Mouse (Mus musculus) central nervous system, embryonic 18 days (tissue): ENCODE data around the gene Rcor2. TPM values are rescaled to one million over a fixed set of nuclear protein-coding genes. Genes with fewer than 3 reads are reported as not detected.

ENCODE experiments used
- polyA plus RNA-seq: library from polyadenylated mRNA; depleted of rRNA; stranded (reverse); fragments of >200 nt; gene quantifications from 2 replicates; pipeline ENCODE4 v1.2.3, GENCODE M21; 2012; rRNA removed

The Rcor2 gene
- 71.5 and 77.5 TPM in 2 replicates for polyA plus RNA-seq

DNA sequence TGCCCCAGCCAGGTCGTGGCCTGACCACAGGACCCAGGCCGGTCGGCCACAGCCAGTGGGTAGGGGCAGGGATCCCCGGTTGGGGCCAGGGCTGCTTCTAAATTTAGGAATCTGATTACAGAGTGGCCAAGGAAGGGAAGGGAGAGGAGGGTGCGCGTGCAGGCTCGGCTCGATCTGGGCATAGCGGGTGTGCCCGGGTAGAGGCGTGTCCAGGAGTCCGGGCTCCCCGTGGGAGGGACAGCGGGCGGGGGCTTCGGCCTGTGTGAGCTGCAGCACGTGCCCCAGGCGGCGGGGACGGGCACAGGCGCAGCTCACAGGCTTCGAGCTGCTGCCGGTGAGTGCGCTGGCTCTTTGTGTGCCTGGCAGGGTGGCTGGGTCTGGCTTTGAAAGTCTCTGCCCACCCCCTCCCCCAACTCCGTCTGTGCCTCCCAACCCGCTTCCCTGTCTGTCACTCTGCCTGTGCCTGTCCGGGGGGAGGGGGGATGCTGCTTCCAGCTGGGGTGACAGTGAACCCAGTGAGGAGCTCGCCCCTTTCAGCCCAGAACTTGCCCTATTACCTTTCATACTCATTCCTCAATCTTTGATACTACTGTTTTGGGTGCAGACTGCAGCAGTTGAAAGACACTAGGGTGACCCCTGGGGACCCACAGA, at the start of gene Rcor2:
Rcor2 (plus strand) TSS at position 235 of the 651 bp plus-strand sequence.

DNA sequence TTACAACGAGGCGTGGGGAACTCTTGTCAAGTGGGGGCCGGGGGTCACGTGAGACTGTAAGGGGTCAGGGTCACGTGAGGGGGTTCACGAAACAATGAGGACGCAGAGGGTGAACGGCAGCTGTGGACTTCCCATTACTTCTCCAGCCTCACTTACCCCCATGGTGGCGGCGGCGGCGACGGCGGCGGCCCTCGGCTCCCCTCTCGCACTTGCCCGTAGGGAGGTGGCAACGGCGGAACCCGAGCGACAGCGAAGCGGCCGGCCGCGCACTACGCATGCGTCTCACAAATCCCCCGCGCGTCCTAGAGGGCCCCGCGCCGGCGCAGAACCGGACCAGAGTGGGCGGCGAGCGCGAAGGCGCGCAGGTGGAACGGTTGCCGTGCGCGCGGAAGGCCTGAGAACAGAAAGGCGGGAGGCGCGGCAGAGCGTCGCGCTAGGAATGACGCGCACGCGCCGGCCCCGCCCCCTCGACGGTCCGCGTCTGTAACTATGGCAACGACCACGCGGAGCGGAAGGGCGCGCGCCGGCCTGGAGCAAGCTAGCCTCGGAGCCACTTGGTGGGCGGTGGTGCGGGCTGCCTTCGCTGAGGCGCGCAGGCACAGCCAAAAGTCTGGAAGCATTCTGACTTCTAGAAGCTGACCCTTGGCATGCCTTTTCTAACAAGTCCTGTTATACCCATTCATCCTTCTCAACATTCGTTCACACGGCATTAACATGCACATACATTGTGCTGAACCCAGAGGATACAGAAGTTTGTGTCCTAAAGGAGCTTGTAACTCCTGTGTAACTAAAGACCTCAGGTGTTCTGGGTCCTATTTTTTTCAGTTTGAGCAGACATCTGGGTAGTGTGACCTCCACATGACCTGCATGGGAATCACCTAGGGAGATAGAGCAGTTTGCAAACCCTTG, 26.1 kb upstream of the Rcor2 start, which contains the start of gene Naa40:
Naa40 (minus strand) TSS at position 402 of the 909 bp plus-strand sequence.

Other genes starting within 250 kb of the Rcor2 start
- gene Fermt3, start 247.9 kb upstream of the Rcor2 start, polyA plus RNA-seq = 2.9 and 3.5 TPM in 2 replicates
- 142 and 148 TPM in 2 replicates for gene Stip1, start 227.4 kb upstream of the Rcor2 start, polyA plus RNA-seq
- gene Macrod1, start 210.5 kb upstream of the Rcor2 start, polyA plus RNA-seq = 8.4 and 10.0 TPM in 2 replicates
- gene Flrt1, start 161.6 kb upstream of the Rcor2 start, polyA plus RNA-seq = 2.8 and 3.1 TPM in 2 replicates
- 165 and 184 TPM in 2 replicates for gene Otub1, start 61.0 kb upstream of the Rcor2 start, polyA plus RNA-seq
- gene Cox8a, start 49.7 kb upstream of the Rcor2 start, polyA plus RNA-seq = 639 and 643 TPM in 2 replicates
- 73.3 and 76.3 TPM in 2 replicates for gene Naa40, start 26.1 kb upstream of the Rcor2 start, polyA plus RNA-seq
- gene Mark2, start 74.5 kb downstream of the Rcor2 start, polyA plus RNA-seq = 53.9 and 60.5 TPM in 2 replicates
- gene Spindoc, start 115.7 kb downstream of the Rcor2 start, polyA plus RNA-seq = 31.6 and 36.3 TPM in 2 replicates
- gene 2700081O15Rik, start 150.3 kb downstream of the Rcor2 start, polyA plus RNA-seq = 116 and 124 TPM in 2 replicates
- 556 and 583 TPM in 2 replicates for gene Rtn3, start 216.0 kb downstream of the Rcor2 start, polyA plus RNA-seq
- 14.6 and 15.6 TPM in 2 replicates for gene Atl3, start 226.7 kb downstream of the Rcor2 start, polyA plus RNA-seq